Mouse (Mus musculus) embryonic facial prominence, embryonic 12.5 days (tissue): ENCODE data around the gene Ccdc127. TPM values are rescaled to one million over a fixed set of nuclear protein-coding genes. Genes with fewer than 3 reads are reported as not detected.

Source experiments
- ATAC-seq: fragments of 200-750 bp; cut with Nextera tagmentation; 2 replicates; pipeline ENCODE4 v1.8.0; 2017; ENCODE audit not compliant: insufficient number of reproducible peaks, insufficient read depth, low FRiP score, low TSS enrichment
- H3K27ac ChIP-seq: fragments of 300-500 bp; sonication (generic); 2 replicates; pipeline ENCODE4 v1.5.1; 2016; ENCODE audit warnings: mild to moderate bottlenecking
- H3K27me3 ChIP-seq: fragments of 300-500 bp; sonication (generic); 2 replicates; pipeline ENCODE4 v1.6.1; 2016; ENCODE audit warnings: mild to moderate bottlenecking, moderate library complexity
- H3K36me3 ChIP-seq: fragments of 300-500 bp; sonication (generic); 2 replicates; pipeline ENCODE4 v1.6.1; 2016; ENCODE audit warnings: mild to moderate bottlenecking
- H3K4me1 ChIP-seq: fragments of 300-500 bp; sonication (generic); 2 replicates; pipeline ENCODE4 v1.6.1; 2016
- H3K4me2 ChIP-seq: fragments of 300-500 bp; sonication (generic); replicated peaks from 2 replicates; pipeline ENCODE4 v1.6.1; 2016; ENCODE audit warnings: mild to moderate bottlenecking, moderate library complexity
- H3K4me3 ChIP-seq: fragments of 300-500 bp; sonication (generic); 2 replicates; pipeline ENCODE4 v1.5.1; 2016; ENCODE audit warnings: mild to moderate bottlenecking
- H3K9ac ChIP-seq: fragments of 300-500 bp; sonication (generic); 2 replicates; pipeline ENCODE4 v1.6.1; 2016; ENCODE audit warnings: mild to moderate bottlenecking, moderate library complexity
- H3K9me3 ChIP-seq: fragments of 300-500 bp; sonication (generic); 2 replicates; pipeline ENCODE4 v1.6.1; 2016; ENCODE audit warnings: mild to moderate bottlenecking, moderate library complexity
- WGBS: fragments of 180-500 bp; shearing (Covaris S2); methylation state at CpG from one replicate; pipeline ENCODE4 v1.1.7; 2016; 5-methylcytosine and 5-hydroxymethylcytosine counted together
- polyA plus RNA-seq: library from polyadenylated mRNA; unstranded; fragments of >200 nt; fragmentation: Nextera tagmentation; extraction: Ambion mirVana; gene quantifications from 2 replicates; pipeline ENCODE4 v1.2.1, GENCODE M21; 2016

Gene Ccdc127
- 66.1 and 67.9 TPM in 2 replicates for polyA plus RNA-seq

DNA sequence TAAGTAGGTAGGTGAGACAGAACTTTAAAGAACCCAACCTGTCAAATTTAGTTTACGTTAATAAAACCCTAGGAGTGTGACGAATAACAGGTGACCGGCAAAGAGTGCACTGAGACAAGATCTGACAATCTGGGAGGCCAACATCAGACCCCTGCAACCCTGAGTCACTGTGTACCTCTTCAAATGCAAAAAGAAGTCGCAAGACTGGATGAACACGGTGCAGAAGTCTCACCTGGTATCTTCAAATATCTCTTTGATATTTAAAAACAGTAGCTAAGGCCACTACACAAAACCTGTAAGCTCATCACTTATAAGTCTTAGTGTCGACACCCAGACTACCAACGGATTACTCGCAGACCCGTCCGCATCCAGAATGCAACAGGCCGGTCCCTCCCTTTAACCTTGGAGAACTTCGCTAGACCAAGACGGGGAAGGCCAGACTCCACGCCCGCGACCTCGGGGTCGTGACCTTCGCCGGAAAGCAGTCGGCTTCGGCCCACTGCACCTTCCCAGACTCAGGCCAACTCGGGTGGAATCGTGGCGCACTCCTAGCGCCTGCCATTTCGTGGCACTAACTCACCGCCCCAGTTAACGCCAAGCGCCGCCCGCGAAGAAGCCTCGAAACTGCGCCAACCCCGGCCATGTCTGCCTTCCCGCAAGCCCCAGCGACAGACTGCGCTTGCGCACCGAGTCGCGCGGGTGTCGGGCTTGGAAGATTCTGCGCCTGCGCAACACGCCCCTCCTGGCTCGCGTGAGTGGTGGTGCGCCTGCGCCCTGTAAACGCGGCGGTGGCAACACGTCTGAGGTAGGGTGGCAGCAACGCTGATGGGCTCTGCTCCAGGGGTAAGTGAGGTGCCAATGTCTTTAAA lies at the start of gene Ccdc127, which contains the start of gene Sdha:
TSS of gene Ccdc127 (plus strand) at position 744 of the 869 bp plus-strand sequence.
TSS of gene Sdha (minus strand) at position 715 of the 869 bp plus-strand sequence.
- Histone ChIP-seq H3K36me3 (peaks cover 12% of the 10 kb centered on the region; the same call in 1 of the 2 replicates), H3K4me1 (peaks cover 13% of the 10 kb centered on the region), H3K4me3 (peak within 1 kb of the TSS; percentile 80), H3K9ac (peak within 1 kb of the TSS; percentile 90), H3K4me2 (peak within 1 kb of the TSS; percentile 54), H3K9me3 (no peaks in the 10 kb centered on the region), H3K27me3 (no peaks in the 10 kb centered on the region), H3K27ac (peak within 1 kb of the TSS; percentile 71)
- peak; percentile 94 for ATAC-seq
- 2% methylated on average over 57 of the region's 57 CpGs for WGBS

DNA sequence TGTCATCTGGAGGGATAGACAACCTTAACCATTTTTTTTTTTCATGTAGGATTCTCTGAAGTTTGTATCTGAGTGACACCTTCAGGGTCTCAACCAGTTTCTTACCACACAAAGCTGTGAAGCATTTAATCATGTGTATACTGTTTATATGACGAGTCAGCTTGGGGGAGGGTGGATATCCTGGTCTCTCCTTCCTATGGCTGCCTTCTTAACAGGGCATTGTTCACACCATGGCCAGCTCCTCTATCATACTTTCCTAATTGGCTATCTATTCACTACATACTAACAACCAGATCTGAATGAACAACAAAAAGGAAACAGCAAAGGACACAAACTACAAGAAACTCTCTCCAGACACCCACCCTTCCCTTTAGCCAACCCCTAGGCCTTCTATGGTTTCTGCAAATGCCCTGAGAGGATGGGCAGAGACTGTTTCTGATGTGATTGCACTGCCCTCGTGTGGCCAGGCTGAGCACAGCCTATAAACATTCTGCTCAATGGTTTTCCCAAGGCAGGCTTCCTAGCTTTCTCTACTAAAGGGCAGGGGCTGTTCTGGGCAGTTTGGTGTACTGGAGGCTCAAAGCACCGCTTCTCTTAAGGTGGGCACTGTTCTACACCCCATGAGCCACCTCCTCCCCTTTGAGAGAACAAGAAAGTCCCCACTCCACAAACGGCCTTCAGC lies 49.0 kb upstream of the Ccdc127 start:
- Histone ChIP-seq H3K4me3 (no peak overlapping the region), H3K4me1 (no peaks in the 10 kb centered on the region), H3K27ac (no peak overlapping the region), H3K9ac (no peak overlapping the region), H3K4me2 (no peak overlapping the region), H3K36me3 (peaks cover 30% of the 10 kb centered on the region), H3K27me3 (no peaks in the 10 kb centered on the region), H3K9me3 (no peaks in the 10 kb centered on the region)
- 0 out of 2 replicates have a peak, but pooled peaks have one; percentile 44 for ATAC-seq
- WGBS = 40% methylated on average over 4 of the region's 4 CpGs

DNA sequence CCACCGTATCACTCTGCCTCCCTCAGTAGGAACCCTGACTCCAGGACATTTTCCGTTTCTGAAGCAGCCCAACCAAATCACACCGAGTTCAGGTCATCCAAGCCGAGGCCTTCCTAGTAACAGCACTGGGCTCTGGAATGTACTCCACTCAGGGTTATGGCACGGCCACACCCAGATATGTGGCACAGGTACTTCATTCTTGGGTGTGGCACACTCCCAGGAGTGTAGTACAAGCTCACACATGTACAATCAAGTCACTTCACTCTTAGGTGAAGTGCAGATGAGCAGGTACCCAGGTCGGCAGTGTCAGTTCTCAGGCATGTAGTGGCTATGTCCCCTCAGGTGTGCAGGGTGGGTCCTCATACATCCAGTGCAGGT lies 48.5 kb upstream of the Ccdc127 start:
- Histone ChIP-seq H3K9me3 (no peaks in the 10 kb centered on the region), H3K36me3 (peaks cover 34% of the 10 kb centered on the region), H3K27ac (no peak overlapping the region), H3K4me3 (no peak overlapping the region), H3K9ac (no peak overlapping the region), H3K4me2 (no peak overlapping the region), H3K27me3 (no peaks in the 10 kb centered on the region), H3K4me1 (no peaks in the 10 kb centered on the region)
- ATAC-seq = 0 out of 2 replicates have a peak, but pooled peaks have one; percentile 32
- WGBS = 77% methylated on average over 6 of the region's 6 CpGs

DNA sequence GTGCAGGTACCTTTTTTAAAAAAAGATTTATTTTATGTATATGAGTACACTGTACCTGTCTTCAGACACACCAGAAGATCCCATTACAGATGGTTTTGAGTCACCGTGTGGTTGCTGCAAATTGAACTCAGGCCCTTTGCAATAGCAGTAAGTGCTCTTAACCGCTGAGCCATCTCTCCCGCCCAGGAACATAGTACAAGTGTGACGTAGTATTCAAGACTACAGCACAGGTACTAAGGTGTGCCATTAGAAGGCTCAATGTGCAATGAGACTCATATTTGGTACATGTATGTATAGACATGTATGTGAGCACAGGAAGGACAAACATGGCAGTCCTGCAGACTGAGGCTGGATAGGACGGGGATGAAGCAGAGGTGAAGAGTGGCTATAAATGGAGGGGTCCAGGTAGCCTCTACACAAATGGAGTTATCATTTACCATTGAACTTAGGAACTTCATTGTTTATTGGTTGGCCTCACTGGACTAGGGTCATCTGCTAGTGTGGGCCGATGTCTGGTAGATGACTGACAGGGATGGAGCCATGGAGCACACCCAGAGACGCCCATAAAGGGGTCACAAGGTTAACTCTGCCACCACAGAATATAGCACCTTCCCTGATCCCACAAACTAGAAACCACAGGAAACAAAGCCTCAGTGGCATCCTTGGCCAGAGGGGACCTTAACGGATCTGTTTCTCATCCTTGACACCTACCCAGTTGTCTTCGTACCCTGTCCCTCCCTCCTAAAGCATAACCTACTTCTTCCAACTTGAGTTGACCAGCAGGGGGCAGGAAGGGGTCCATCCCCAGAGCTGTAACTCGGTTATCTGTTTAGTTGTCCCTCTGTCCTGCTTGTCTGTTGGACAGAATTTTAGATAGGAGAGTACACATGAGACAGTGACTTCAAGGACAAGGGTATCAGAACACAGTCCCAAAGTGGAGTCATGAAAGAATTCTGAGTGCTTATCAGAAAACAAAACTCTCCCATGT lies 47.8 kb upstream of the Ccdc127 start:
- no peak for ATAC-seq
- Histone ChIP-seq H3K4me1 (no peaks in the 10 kb centered on the region), H3K4me3 (no peak overlapping the region), H3K9me3 (no peaks in the 10 kb centered on the region), H3K9ac (no peak overlapping the region), H3K27me3 (no peaks in the 10 kb centered on the region), H3K36me3 (peaks cover 41% of the 10 kb centered on the region), H3K27ac (no peak overlapping the region), H3K4me2 (no peak overlapping the region)
- WGBS = 82% methylated on average over 10 of the region's 10 CpGs

DNA sequence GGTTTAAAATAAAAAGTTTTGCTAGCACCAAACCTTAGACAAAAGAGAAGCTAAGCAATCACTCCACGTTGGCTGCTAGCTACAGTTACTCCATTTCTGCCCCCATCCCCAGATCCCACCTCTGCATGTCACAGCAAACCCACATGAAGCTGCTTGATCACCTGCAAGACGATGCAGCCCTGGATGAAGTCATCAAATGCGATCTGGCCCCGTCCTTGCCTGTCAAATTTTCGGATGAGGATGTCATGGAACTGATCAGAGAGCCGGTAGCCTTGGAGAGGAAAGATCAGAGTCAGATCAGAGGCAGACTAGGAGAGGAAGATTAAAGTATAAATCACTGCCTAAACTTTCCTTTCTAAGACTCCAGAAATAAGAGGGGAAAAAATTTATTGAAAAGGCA lies 44.7 kb upstream of the Ccdc127 start:
- H3K4me1 ChIP-seq = no peaks in the 10 kb centered on the region
- ATAC-seq = no peak
- H3K9ac ChIP-seq = no peak overlapping the region
- H3K27ac ChIP-seq = no peak overlapping the region
- no peaks in the 10 kb centered on the region for H3K27me3 ChIP-seq
- H3K4me2 ChIP-seq = no peak overlapping the region
- H3K4me3 ChIP-seq = no peak overlapping the region
- no peaks in the 10 kb centered on the region for H3K9me3 ChIP-seq
- peaks cover 60% of the 10 kb centered on the region for H3K36me3 ChIP-seq
- WGBS = 82% methylated on average over 6 of the region's 6 CpGs

DNA sequence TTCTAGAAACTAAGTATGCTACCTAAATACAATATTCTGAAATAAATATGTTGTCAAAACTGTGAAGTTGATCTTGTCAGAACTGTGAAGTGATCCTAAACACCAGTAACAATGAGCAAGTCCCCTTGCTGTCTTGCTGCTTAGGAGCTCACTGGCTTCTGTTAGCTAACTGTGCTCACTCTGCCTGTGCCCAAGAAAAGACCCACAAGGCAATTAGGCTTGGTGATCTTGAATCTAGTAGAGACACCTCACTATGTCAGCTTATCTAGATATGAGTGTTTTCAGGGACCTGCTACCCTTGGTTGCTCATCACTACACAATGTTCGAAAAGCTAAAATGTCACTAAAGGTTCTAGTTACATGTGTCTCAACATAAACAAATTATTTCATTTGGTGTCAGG lies 44.3 kb upstream of the Ccdc127 start:
- no peaks in the 10 kb centered on the region for H3K27me3 ChIP-seq
- 98% methylated on average over 1 of the region's 1 CpGs for WGBS
- peaks cover 64% of the 10 kb centered on the region for H3K36me3 ChIP-seq
- no peaks in the 10 kb centered on the region for H3K4me1 ChIP-seq
- H3K27ac ChIP-seq = no peak overlapping the region
- no peak overlapping the region for H3K4me2 ChIP-seq
- no peak overlapping the region for H3K9ac ChIP-seq
- no peak overlapping the region for H3K4me3 ChIP-seq
- no peaks in the 10 kb centered on the region for H3K9me3 ChIP-seq
- ATAC-seq = no peak

DNA sequence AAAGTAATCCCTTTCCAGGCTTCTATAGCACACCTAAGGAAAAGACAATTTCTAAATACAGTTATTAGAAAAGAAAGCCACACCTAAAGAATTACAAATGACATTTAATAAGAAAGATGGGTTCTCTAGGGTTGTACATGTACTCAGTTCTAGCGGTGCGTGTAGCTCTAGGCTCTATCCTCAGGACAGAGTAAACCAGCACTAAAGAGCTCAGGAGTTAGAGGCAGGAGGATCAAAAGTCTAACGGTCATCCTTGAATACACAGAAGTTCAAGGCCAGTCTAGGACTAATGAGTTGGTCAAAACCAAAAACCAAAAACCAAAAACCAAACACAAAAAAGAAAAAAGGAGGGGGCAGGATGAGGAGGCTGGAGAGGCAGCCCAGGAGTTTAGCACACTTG lies 35.5 kb upstream of the Ccdc127 start:
- Histone ChIP-seq H3K36me3 (peaks cover 12% of the 10 kb centered on the region), H3K27me3 (no peaks in the 10 kb centered on the region), H3K9ac (no peak overlapping the region), H3K4me2 (no peak overlapping the region), H3K4me3 (no peak overlapping the region), H3K9me3 (no peaks in the 10 kb centered on the region), H3K27ac (no peak overlapping the region), H3K4me1 (peaks cover 5% of the 10 kb centered on the region)
- WGBS = 92% methylated on average over 3 of the region's 3 CpGs
- no peak for ATAC-seq

DNA sequence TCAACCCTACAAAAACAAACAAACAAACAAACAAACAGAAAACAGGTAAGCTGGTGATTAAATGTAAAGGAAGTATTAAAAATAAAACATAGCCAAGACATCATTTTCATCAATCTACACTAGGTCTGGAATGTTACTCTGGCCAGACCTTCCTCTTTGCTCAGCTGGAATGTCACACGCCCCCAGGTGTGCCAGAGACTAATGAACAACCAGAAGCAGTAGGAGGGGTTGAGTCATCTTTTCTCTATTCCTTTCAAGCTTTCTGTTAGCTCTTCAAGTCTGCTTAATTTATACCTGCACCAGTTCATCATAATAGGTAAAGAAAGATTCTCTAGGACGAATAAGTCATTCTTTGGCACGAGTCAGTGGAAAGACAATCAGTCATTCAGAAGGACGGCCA lies 33.7 kb upstream of the Ccdc127 start:
- Histone ChIP-seq H3K4me3 (peak overlapping the region; percentile 87), H3K9me3 (no peaks in the 10 kb centered on the region), H3K4me2 (peak overlapping the region; percentile 78), H3K36me3 (peaks cover 8% of the 10 kb centered on the region), H3K27me3 (no peaks in the 10 kb centered on the region), H3K27ac (no peak overlapping the region), H3K4me1 (peaks cover 5% of the 10 kb centered on the region), H3K9ac (peak overlapping the region; percentile 85)
- ATAC-seq = no peak
- WGBS = 27% methylated on average over 4 of the region's 4 CpGs

DNA sequence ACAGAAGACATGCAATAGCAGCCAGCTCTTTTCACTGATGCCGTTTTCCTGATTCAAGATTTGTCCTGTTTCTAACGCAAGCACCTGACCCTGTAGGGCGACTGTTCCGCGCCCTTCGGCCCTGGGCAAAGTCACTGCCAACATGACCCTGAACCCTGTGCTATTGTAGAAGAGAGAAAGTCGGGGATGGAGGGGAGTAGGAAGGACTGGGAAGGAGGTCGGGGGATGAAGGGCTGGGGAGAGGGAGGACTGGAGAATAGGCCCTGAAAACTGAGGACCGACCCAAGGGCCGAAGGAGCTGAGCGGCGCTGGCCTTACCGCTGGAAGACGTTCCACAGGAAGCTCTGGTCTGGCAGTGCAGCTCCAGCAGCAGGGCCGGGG lies 33.3 kb upstream of the Ccdc127 start:
- H3K4me2 ChIP-seq = peak overlapping the region; percentile 78
- peaks cover 12% of the 10 kb centered on the region for H3K36me3 ChIP-seq
- peak overlapping the region; percentile 87 for H3K4me3 ChIP-seq
- no peaks in the 10 kb centered on the region for H3K27me3 ChIP-seq
- 6% methylated on average over 15 of the region's 15 CpGs for WGBS
- ATAC-seq = peak; percentile 74
- peaks cover 5% of the 10 kb centered on the region for H3K4me1 ChIP-seq
- peak overlapping the region; percentile 60 for H3K27ac ChIP-seq
- H3K9ac ChIP-seq = peak overlapping the region; percentile 85
- H3K9me3 ChIP-seq = no peaks in the 10 kb centered on the region

DNA sequence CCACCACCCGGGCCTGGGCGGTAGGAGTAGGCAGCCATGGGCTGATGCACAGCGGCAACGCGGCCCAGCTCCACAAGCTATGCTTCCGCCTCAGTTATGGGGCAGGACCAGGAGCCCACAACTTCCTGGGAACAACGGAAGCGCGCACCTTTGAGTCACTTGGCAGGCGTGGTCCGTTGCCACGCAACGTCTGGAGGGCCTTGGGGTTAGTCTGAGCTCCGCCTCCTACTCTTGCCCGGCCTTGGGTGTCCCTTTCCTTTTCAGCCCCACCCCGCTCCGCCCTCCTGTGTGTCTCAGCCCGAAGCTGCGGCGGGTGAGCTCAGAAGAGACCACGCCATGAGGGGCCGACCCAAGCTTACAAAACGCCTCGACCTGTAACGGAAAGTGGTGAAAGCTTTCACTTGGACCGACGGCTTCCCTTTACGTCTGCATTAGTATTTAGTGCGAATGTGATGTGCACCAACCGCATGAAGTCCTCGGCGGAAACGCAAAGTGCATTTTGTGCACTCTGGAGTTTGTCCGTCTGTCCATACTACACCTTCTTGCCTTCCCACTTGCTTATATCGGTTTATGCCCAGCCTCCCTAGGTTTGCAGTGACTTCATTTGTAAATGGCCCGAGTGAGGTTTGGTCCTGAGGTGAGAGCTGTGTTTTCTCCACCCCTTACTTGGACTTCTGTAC lies 32.8 kb upstream of the Ccdc127 start, which contains the start of gene Pdcd6:
TSS of gene Pdcd6 (minus strand) at position 411 of the 680 bp plus-strand sequence.
- peak; percentile 100 for ATAC-seq
- peak within 1 kb of the TSS; percentile 60 for H3K27ac ChIP-seq
- under 1% methylated on average over 36 of the region's 36 CpGs for WGBS
- peaks cover 5% of the 10 kb centered on the region for H3K4me1 ChIP-seq
- H3K9ac ChIP-seq = peak within 1 kb of the TSS; percentile 85
- peaks cover 18% of the 10 kb centered on the region for H3K36me3 ChIP-seq
- no peaks in the 10 kb centered on the region for H3K27me3 ChIP-seq
- peak within 1 kb of the TSS; percentile 87 for H3K4me3 ChIP-seq
- peak within 1 kb of the TSS; percentile 78 for H3K4me2 ChIP-seq
- no peaks in the 10 kb centered on the region for H3K9me3 ChIP-seq
